Mouse (Mus musculus) thymus, postnatal 4 days (tissue): ENCODE measurements around the gene Fancm.
"Not testable (repeated sequence)": the region's sequence is repeated elsewhere in the genome, so short reads cannot be mapped to it uniquely, and the experiment has no call there.

Experiments used
- DNase-seq: peaks from one replicate; pipeline ENCODE4 v3.0.0; 2021

Fancm gene

DNA sequence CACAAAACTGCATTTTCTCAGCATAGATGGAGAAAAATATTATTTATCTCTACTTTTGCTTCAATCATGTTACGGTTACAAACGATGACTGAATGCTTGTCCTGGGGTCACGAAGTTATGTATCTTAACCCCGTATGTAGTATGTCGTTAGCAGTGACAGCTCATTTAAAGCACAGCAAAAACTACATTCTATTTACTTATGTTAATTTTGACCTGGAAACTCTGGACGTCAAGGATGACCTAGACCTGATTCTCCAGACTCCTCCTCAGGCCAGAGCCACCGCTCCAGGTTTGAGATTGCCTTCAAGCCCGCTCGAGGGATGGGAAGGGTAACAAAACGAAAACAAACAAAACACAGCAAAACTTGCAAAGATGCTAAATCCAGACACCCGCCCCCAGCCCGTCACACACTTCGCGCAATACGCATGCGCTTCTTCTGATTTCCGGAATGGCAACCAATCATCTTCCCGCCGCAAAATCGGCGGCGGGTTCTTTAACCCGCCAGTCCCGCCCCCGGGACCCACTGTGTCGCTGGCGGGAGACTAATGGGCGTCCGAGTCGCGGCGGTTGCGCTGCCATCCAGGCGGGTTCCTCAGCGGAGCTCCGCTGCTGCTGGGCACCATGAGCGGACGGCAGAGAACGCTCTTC is at the start of gene Fancm:
TSS of gene Fancm (plus strand) at position 519 of the 648 bp plus-strand sequence.
- peak; percentile 91 for DNase-seq

DNA sequence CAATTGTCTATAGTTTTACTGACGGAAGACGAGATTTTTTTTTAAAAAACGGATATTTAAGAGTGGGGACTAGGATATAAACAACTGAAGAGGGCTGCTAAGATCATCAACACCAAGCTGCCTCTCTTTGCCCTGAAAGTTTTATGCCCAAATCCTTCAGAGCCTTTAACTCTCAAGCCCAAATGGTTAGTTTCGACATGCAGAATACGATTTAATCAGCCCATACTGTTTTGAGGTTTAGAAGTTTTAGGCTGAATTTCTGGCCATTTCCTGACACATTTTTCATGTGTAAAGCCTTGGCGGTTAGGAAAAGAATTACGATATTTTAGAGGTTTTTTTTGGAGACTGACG is 39.6 kb upstream of the Fancm start:
- no peak for DNase-seq

DNA sequence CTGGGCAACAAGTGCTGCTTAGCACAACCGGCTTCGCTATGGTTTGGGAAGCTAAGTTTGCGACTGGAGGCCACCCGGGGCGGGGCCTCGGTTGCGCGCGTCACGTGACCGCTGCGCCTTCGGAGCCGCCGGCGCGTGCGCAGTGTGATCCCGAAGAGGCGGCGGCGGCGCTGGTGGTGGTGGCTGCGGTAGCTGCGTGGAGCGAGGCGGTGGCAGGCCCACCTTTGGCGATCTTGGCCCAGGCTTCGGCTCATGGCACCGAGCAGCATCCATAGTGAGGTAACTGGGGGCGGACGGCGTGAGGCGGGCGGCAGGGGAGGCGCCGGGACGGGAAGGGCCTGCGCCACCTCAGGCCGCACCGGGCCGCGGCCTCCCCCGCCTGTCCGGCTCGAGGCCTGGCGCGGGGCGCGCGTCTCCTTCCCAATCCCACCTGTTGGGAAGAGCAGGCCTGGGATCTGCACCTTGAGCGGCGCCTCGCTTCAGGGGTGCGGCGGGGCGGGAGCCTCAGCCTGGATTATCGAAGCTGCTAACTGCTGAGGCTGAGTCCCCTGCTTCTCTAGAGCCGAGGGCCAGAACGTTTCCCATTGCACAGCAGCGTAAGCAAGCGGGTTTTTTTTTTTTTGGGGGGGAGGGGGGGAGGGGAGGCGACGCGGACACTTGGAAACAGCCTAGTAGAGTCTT is 39.1 kb upstream of the Fancm start, which contains the start of gene Prpf39:
TSS of gene Prpf39 (plus strand) at position 144 of the 681 bp plus-strand sequence.
- peak; percentile 97 for DNase-seq

DNA sequence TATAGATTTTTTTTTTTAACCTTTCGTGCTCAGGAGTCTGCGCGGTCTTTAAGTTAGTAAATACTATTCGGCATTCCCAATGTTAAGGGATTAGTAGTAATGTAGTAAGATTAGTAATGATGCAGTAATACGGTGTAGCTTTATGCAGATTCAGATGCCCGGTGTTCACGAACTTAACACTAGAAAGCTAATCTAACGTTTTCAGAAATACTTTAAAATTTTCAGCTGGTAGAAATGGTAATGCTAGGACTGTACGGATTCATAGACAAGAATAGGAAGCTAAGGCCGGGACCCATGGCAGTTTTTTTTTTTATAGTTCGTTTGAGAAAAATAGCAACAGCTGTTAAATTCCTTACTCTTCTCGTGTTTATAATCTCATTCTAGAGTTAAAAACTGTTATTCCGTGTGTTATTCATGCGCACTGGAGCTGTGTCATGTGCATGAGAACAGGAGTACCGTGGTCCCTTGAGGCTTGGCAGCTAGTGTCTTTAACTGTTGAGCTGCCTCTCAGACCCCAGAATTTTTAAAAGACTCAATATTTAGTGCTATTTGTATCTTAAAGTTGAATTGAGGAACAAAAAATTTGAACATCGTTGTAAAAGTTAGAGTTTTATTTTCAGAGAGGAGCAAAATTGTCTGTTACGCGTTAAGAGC is 38.4 kb upstream of the Fancm start:
- DNase-seq = no peak

DNA sequence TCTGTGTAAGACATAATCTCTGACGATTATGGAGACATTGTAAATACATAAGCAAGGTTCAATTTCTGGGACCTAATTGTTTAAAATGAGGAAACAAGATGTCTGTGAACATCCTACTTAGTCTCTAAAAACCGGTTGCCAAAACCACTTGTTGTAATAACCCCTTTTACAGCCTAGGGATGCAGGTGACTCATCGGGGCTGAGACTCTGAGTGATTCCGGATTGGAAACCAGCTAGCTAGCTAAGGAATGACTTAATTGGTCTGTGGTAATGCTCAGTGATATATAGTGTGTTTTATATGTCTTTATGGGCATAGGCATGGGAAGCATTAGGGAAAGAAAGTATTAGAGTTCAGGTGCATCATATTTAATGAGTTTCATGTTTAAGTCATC is 37.9 kb upstream of the Fancm start:
- no peak for DNase-seq

DNA sequence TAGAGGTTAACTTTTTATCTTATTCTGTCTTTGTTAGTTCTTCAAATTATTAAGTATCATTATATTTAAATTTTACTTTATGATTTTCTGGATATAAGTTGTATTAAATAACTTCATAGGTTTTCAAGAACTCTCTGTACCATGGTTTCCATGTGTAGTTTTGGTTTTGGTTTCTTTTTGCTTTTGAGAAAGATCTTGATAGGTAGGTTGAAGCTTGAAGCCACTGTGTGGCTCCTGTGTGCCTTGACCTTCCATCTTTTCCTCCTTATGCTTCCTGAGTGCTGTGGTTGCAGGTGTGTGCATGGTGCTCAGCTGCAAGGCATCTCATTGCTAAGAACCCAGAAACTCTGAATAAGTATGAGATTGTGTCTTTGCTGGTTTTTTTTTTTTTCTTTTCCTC is 26.6 kb upstream of the Fancm start:
- no peak for DNase-seq

DNA sequence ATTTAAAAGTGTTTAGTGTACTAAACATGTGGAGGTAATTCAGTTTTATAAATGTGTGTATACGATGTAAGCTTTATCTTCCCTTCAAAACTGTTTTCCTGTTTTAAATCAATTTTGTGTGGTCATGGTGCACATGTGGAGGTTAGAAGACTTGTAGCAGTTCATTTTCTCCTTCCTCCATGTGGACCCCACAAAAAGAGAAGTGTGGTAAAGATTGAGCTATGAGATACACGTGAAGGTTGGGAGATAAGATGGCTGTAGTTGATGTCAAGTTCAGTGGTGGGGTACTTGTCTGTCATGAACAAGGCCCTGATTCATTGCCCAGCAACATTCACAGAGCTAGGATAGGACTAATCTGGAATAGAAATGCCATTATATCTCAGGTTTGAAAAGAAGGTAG is 17.2 kb upstream of the Fancm start:
- DNase-seq = no peak

DNA sequence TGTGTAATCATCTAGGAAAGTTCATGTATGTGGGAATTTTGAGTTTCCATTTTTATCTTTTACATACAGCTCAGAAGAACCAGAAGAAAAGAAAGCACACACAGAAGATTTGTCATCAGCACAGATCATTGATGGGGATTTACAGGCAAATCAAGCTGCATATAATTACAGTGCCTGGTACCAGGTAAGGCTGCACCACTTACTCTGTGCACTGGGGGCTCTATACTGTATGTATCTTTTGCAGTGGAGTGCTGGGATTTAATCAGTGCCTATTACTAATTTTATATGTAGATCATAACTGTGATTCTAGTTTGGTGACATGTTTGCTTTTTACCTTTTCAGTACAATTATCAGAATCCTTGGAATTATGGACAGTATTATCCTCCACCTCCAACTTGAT is 14.3 kb upstream of the Fancm start:
- no peak for DNase-seq

DNA sequence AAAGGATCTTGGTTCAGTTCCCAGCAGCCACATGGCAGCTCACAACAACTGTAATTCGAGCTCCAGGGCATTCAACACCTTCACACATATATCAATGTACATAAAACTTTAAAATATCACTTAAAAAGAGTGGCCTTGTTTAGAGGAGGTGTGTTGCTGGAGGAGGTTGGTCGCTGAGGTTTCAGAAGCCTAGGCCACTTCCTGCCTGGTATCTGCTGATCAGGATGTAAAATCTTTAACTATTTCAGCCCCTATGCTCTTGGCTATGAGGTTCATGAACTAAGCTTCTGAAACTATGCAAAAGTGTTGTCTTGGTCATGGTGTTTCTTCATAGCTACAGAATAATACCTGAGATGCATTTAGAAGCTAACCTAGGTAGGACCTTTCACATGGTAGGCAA is 10.2 kb upstream of the Fancm start:
- peak; percentile 17 for DNase-seq

DNA sequence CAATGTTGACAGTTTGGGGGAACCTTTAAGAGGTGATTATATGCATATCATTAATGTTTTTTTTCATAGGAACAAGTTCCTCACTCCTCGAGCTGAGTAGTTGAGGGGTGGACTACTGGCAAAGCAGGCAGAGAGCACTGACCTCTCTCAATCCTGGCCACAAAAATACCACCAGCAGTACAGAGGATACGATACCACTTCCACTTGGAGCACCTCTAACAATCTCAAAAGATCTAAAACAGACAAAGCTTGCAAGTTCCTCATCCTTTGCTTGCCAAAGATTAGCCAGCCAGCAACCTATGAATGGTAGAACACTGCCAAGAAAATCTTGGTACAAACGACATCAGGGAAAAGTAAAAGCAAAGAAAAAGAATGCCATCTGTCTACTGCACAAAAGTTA is 9.2 kb upstream of the Fancm start:
- no peak for DNase-seq

DNA sequence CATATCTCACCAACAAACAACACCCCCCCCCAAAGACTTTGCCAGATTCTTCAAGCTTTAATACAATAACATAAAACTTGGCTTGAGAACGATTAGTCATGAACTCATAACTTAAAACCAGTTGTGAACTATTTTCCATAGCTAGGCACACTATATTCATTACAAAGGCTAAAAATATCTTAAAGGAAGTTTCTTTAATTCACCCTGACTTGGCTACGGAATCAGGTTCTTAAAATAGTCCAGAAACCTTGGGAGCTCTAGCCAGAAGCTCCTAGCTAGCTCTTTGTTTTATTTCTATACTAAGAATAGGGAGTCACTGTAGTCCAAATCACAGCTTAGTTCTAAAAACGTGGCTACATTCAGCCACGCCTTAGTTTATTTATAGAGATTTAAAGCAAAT is 7.0 kb upstream of the Fancm start:
- no peak for DNase-seq

DNA sequence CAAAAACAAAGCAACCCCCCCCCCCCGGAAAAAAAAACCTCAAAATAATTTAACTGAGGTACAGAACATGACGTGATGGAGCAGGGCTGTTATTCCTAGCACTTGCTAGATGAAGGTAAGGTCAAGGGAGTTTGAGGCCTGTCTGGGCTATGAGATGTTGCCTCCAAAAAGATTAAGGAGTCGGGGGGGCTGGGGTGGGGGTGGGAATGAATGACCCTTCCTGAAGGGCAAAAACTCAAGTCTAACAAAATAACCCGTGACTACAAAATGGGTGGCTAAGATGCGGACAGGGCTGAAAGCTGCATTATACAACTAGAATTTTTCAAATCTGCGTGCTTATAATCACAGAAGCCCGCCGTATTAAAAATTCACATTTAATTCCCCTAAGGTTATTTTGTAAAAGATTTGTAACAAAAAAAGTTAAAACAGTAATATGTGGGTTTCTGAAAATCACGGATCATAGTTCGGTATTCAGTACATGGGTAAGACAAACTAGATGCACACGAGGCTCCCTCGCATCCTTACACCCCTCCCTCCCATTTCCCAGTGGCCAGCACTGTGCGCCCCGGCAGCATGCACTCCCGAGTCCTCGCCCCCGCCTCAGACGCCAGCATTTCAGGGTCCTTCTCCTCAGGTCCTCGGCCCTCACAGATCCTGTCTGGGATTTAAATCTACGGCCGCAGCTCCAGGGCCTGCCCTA is 2.3 kb upstream of the Fancm start:
- DNase-seq = no peak

DNA sequence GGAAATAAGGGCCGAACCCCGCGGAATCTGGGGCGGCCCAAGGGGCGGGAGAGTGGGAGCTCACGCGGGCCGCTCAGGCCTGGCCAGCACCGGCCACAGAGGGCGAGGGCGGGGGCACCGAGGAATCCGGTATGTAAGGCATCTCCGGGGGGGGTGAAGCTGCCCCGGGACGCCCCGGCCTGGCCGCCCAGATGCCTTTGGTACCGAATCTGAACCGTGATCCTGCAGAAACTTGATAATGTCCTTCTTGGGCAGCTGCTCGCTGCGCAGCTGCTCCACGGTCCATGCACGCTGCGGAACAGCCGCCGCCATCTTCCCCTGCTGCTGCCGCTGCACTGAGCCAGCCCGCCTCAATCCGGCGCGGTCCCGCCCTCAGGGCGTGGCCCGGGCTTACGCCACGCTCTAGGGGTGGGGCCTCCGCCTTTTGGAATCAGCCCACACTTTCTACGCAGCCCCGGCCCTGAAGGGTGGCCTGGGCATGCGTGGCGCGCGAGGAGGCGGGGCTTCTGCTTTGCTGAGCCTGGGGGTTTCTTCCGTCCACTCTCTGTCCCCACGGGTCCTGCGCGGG is 1.7 kb upstream of the Fancm start, which contains the start of gene Fkbp3:
TSS of gene Fkbp3 (minus strand) at position 397 of the 568 bp plus-strand sequence.
- DNase-seq = peak; percentile 98

DNA sequence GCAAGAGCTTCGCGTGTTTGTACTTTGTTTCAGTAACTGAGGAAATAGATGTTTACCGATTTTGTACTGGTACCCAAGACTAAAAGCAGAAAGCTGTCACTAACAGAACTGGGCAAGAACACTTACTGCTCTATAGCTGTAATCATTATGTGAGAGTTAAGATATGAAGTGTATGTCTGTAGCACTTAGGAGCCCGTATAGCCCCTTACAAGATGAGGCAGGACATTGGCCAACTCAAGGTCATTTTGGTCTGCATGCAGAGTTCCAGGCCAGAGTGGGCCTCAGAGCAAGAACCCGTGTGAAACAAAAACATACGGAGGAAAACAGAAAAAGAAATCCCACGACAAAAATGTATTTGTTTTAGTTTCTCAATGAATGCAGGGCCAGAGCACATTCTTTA is 752 bp upstream of the Fancm start:
- no peak for DNase-seq

DNA sequence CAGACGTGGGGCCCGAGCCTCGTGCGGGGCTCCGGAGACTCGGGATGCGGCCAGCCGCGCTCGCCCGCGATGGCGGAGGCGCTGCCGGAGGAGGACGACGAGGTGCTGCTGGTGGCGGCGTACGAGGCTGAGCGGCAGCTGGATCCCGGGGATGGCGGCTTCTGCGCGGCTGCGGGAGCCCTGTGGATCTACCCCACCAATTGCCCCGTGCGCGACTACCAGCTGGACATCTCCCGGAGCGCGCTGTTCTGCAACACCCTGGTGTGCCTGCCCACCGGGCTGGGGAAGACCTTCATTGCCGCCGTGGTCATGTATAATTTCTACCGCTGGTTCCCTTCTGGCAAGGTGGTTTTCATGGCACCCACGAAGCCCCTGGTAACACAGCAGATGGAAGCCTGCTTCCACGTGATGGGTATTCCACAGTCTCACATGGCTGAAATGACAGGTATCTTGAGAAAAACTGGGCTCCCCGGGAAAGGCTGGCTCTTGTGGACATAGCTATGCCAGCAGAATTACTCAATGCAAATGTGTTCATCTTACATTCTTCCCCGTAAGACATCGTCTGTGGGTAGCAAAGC is 419 bp downstream of the Fancm start:
- DNase-seq = no peak

DNA sequence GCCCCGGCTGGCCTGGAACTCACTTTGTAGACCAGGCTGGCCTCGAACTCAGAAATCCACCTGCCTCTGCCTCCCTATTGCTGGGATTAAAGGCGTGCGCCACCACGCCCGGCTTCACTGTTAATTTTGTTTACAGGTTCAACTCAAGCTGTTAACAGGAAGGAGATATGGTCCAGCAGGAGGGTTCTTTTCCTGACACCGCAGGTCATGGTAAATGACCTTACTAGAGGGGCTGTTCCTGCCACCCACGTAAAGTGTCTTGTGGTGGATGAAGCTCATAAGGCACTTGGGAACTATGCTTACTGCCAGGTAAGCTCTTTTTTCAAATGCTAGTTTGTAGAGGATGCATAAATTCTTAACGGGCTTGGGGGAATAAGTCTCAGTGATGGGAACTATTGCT is 1.5 kb downstream of the Fancm start:
- DNase-seq = no peak

DNA sequence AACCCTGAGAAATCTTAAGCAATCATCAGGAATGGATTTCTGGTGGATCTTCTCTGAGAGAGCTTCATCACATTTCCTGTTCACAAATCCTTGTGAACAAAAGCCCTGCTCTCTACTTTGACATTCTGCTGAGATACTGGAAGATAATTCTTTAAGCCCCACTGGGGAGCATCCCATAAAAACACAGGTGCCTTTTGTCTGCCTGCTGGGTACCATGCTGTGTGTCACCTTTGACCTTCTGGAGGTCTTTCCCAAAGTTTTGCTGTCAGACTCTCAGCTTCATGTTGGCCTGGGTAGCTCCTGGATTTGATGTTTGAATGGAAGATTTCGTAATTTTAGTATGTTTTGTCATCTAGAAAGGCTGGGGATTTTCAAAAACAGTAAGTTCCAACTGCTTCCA is 33.3 kb downstream of the Fancm start:
- no peak for DNase-seq

DNA sequence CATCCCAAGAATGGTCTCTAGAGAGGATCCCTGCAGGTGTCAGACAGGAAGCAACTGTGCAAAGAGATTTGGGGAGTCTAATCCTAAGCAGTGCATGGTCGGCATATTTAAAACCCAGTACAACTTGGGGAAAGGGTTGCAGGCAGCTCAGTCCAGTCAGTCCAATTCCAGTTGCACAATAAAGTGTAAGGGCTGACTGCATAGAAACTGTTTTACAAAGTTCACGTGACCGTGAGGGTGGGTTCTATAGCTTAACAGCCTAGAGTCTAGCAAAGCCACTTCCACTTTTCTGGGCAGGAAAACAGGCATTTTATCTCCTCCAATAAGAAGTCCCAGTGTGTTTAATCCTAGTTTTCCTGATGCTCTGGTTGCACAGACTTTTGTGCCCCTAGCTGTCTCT is 36.1 kb downstream of the Fancm start:
- no peak for DNase-seq

DNA sequence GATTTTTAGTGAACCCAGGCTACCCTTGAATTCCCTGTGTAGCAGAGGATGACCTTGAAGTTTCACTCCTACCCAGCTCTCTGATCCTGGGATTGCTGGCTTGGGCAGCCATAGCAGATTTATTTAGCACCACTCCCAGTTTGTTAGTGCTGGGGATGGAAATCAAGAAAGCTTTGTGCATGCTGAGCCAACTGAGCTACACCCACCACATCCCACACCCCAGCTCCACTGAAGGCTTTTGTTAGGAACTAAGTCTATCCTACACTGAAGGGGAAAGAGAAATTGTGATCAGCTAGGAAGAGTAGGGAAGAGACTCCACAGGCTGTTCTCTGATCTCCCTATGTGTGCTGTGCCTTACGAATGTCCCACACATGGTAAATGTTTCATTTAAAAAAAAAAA is 37.4 kb downstream of the Fancm start:
- DNase-seq = no peak

DNA sequence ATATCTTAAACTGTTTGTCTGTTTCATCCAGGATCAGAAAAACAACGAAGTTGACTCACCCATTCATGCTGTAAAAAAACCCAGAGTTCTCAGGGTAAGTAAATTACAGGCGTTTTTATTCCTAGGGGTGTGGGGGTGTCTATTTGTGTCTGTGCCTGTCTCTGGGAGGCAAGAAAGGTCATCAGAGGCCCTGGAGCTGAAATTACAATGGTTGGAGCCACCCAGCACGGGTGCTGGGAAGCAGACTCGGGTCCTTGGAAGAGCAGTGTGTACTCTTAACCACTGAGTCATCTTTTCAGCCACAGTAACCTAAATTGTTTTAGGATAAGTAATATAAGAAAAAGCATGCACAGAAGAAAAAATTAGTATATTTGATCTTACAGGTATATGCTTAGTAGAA is 38.5 kb downstream of the Fancm start:
- DNase-seq = no peak

DNA sequence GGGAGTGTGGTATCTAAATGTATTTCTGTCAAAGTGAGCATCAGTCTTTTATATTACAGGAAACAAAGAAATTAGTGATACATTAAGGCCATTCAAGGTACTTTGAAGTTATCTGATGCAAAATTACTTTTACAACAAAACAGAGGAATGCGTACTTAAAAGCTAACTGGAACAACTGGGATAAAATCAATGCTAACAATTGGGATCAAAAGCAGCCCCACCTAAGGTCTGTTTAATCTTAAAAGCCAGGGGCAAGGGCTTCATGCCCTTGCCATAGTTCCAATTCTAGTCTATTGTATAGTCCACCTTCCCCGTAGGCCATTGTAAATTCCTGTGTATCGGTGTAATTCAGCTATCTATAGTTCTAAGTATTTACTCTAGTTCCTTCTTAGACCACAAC is 39.6 kb downstream of the Fancm start:
- not testable (repeated sequence) for DNase-seq

DNA sequence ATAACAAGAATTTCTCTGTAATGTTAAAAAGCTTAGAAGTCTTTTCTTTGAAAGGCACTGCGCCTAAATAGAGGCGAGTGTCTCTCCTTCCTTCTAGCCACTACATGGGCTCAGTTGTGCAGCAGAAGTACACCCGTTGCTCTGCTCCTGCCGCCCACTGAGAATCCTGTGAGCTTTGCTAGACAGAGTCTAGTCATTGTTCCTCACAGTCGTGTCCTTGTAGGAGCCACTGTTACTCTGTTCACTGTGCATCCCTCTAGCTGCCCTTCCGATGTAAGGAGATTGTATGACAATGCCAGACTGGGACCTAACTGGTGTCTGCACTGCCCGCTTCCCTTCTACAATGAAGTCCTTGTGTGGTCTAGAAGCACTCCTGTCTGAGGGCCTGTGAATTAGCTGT is 43.6 kb downstream of the Fancm start:
- no peak for DNase-seq

DNA sequence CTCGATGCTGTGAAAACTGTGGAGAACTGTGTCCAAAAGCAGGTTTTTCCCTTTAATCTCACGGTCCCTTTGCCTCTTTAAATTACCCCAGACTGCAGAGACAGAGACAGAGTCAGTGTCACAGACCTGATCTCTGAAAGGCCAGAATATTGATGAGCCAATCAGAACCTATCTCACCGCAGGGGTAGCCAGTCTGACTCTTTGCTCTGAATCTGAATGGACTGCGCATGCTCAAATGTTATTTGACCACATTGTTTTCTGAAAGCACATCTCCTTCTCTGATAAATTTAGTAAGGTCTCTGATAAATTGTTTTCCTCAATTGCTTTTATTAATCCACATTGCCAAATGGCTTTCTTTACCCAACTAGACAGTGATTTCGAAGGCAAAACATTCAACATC is 44.0 kb downstream of the Fancm start:
- DNase-seq = no peak
